8 mouse cellular contexts compared by ENCODE assay signal in the genomic region with DNA sequence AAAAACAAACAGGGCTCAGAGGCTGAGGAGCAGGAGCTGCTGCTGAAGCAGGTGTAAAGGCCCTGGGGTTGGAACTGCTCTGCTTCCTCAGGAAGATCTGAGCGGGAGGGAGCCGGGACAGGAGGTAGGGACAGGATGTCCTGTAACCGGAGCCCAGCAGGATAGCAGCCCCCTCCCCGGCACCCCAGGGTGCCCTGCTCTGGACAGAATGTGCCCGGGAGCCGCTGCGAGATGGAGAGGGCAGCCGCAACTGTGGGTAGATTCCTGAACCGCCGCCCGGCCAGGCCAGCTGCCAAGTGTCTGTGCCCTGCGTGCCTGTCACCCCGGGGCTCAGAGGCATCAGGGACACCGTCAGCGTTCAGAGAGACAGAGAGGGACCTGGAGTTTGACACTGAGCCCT. TPM values are rescaled to one million over a fixed set of nuclear protein-coding genes. Genes with fewer than 3 reads are reported as not detected.
DNase-seq lines count a peak whose midpoint lies in the region; ATAC-seq and TF ChIP-seq lines count a peak whose summit lies in the region.

No protein-coding gene starts in this region.

- DNase-seq in layer of hippocampus, adult 11-12 months (ENCODE audit: low spot score), result peak; percentile 74
- DNase-seq in layer of hippocampus, adult 9-10 months (ENCODE audit: low spot score), result no peak
- peak; percentile 93 for DNase-seq in gastrocnemius, postnatal 25 days
- peak; percentile 75 for DNase-seq in layer of hippocampus, adult 9-11 months
- DNase-seq in midbrain, embryonic 14.5 days, result no peak
- DNase-seq in right cerebral cortex, postnatal 14 days, result no peak

- H3K4me3 ChIP-seq in bone marrow, adult 2 months (replicated peaks; ENCODE audit: control insufficient read depth, low read depth, low read length), result no peak overlapping the region
- H3K4me3 ChIP-seq in stomach, embryonic 16.5 days (replicated peaks; ENCODE audit: low read length), result no peak overlapping the region
- no peak overlapping the region for H3K4me3 ChIP-seq in midbrain, embryonic 14.5 days (replicated peaks; ENCODE audit: low read depth, low read length)

- H3K4me2 ChIP-seq in stomach, embryonic 16.5 days (ENCODE audit: low read depth, low read length), result no peak overlapping the region
- no peak overlapping the region for H3K4me2 ChIP-seq in midbrain, embryonic 14.5 days (ENCODE audit: low read length)

- WGBS in bone marrow, adult 2 months, result 37% methylated on average over 15 of the region's 15 CpGs
- WGBS in stomach, embryonic 16.5 days, result 42% methylated on average over 15 of the region's 15 CpGs
- 49% methylated on average over 15 of the region's 15 CpGs for WGBS in midbrain, embryonic 14.5 days

- no peak for ATAC-seq in stomach, embryonic 16.5 days (ENCODE audit: insufficient read depth, low FRiP score)
- ATAC-seq in midbrain, embryonic 14.5 days (ENCODE audit: low FRiP score, low TSS enrichment), result no peak

- H3K4me1 ChIP-seq in bone marrow, adult 2 months (ENCODE audit: control insufficient read depth, insufficient read depth, low read length), result peaks cover under 1% of the 10 kb centered on the region
- peaks cover 7% of the 10 kb centered on the region for H3K4me1 ChIP-seq in stomach, embryonic 16.5 days (ENCODE audit: control insufficient read depth, insufficient read depth, low read length)
- H3K4me1 ChIP-seq in midbrain, embryonic 14.5 days (ENCODE audit: control insufficient read depth, insufficient read depth, low read length), result 0 out of 2 replicates have a peak, but pooled peaks cover under 1% of the 10 kb centered on the region

- no peaks in the 10 kb centered on the region for H3K9me3 ChIP-seq in stomach, embryonic 16.5 days (replicated peaks; ENCODE audit: control insufficient read depth, low read length)
- H3K9me3 ChIP-seq in midbrain, embryonic 14.5 days (ENCODE audit: control insufficient read depth, low read length), result no peaks in the 10 kb centered on the region

- no peak for TF ChIP-seq POLR2A in bone marrow, adult 2 months (IDR thresholded peaks at IDR 0.05; ENCODE audit: borderline replicate concordance, control insufficient read depth, low read depth, low read length)

- peak overlapping the region; percentile 53 for H3K27ac ChIP-seq in bone marrow, adult 2 months (ENCODE audit: control insufficient read depth, insufficient read depth, low read depth, low read length, poor library complexity)
- no peak overlapping the region for H3K27ac ChIP-seq in stomach, embryonic 16.5 days (ENCODE audit: low read length)
- H3K27ac ChIP-seq in midbrain, embryonic 14.5 days (replicated peaks; ENCODE audit: low read depth, low read length), result no peak overlapping the region

- 0 out of 2 replicates have a peak overlapping the region, but pooled peaks have one; percentile 10 for H3K9ac ChIP-seq in stomach, embryonic 16.5 days (ENCODE audit: low read length)
- H3K9ac ChIP-seq in midbrain, embryonic 14.5 days (replicated peaks; ENCODE audit: low read length), result no peak overlapping the region

- H3K36me3 ChIP-seq in stomach, embryonic 16.5 days (ENCODE audit: control insufficient read depth, insufficient read depth, low read length), result 0 out of 2 replicates have a peak, but pooled peaks cover 4% of the 10 kb centered on the region
- H3K36me3 ChIP-seq in midbrain, embryonic 14.5 days (ENCODE audit: control insufficient read depth, insufficient read depth, low read length), result 0 out of 2 replicates have a peak, but pooled peaks cover 2% of the 10 kb centered on the region

- TF ChIP-seq CTCF in bone marrow, adult 2 months (IDR thresholded peaks at IDR 0.05; ENCODE audit: control insufficient read depth, insufficient read depth, low read length), result no peak

- H3K27me3 ChIP-seq in stomach, embryonic 16.5 days (ENCODE audit: control insufficient read depth, insufficient read depth, low read length), result no peaks in the 10 kb centered on the region
- no peaks in the 10 kb centered on the region for H3K27me3 ChIP-seq in midbrain, embryonic 14.5 days (ENCODE audit: control insufficient read depth, insufficient read depth, low read length)

RNA-seq across cellular contexts. Expression of gene Arrdc2, which starts 6.0 kb away (rescaled TPM):
- polyA plus RNA-seq in bone marrow, adult 2 months (2011; ENCODE audit: insufficient read depth, insufficient read length, low replicate concordance, missing spikeins), result 19.1 and 44.8 TPM in 2 replicates
- 10 to 100 TPM; 21.7 to 39.3 TPM for total RNA-seq in gastrocnemius, postnatal 25 days (2021)
- polyA plus RNA-seq in stomach, embryonic 16.5 days (2015; fragmentation: Nextera tagmentation; extraction: Ambion mirVana), result 6.0 and 7.1 TPM in 2 replicates
- polyA plus RNA-seq in midbrain, embryonic 14.5 days (2014; fragmentation: Nextera tagmentation; extraction: Ambion mirVana), result 7.1 and 7.5 TPM in 2 replicates

RNA-seq across cellular contexts. Expression of gene Il12rb1, which starts 25.3 kb away (rescaled TPM):
- 0.36 and 1.9 TPM in 2 replicates for polyA plus RNA-seq in bone marrow, adult 2 months (2011; ENCODE audit: insufficient read depth, insufficient read length, low replicate concordance, missing spikeins)
- total RNA-seq in gastrocnemius, postnatal 25 days (2021), result not detected
- 0.23 TPM in 1 of 2 replicates, not detected in the other for polyA plus RNA-seq in stomach, embryonic 16.5 days (2015; fragmentation: Nextera tagmentation; extraction: Ambion mirVana)
- polyA plus RNA-seq in midbrain, embryonic 14.5 days (2014; fragmentation: Nextera tagmentation; extraction: Ambion mirVana), result 0.45 TPM in 1 of 2 replicates, not detected in the other

RNA-seq across cellular contexts. Expression of gene Mast3, which starts 28.7 kb away (rescaled TPM):
- 20.5 and 70.7 TPM in 2 replicates for polyA plus RNA-seq in bone marrow, adult 2 months (2011; ENCODE audit: insufficient read depth, insufficient read length, low replicate concordance, missing spikeins)
- total RNA-seq in gastrocnemius, postnatal 25 days (2021), result 1 to 10 TPM; 2.4 to 3.4 TPM
- 10.0 and 10.5 TPM in 2 replicates for polyA plus RNA-seq in stomach, embryonic 16.5 days (2015; fragmentation: Nextera tagmentation; extraction: Ambion mirVana)
- 22.7 and 24.3 TPM in 2 replicates for polyA plus RNA-seq in midbrain, embryonic 14.5 days (2014; fragmentation: Nextera tagmentation; extraction: Ambion mirVana)

RNA-seq across cellular contexts. Expression of gene Kcnn1, which starts 29.5 kb away (rescaled TPM):
- not detected in 2 replicates for polyA plus RNA-seq in bone marrow, adult 2 months (2011; ENCODE audit: insufficient read depth, insufficient read length, low replicate concordance, missing spikeins)
- 10 to 100 TPM; 11.8 to 14.4 TPM for total RNA-seq in gastrocnemius, postnatal 25 days (2021)
- 1.4 TPM in 2 replicates for polyA plus RNA-seq in stomach, embryonic 16.5 days (2015; fragmentation: Nextera tagmentation; extraction: Ambion mirVana)
- polyA plus RNA-seq in midbrain, embryonic 14.5 days (2014; fragmentation: Nextera tagmentation; extraction: Ambion mirVana), result 13.3 and 16.0 TPM in 2 replicates

RNA-seq across cellular contexts. Expression of gene Ccdc124, which starts 40.2 kb away (rescaled TPM):
- 27.6 and 41.7 TPM in 2 replicates for polyA plus RNA-seq in bone marrow, adult 2 months (2011; ENCODE audit: insufficient read depth, insufficient read length, low replicate concordance, missing spikeins)
- 10 to 100 TPM; 58.3 to 58.8 TPM for total RNA-seq in gastrocnemius, postnatal 25 days (2021)
- 85.6 and 89.6 TPM in 2 replicates for polyA plus RNA-seq in stomach, embryonic 16.5 days (2015; fragmentation: Nextera tagmentation; extraction: Ambion mirVana)
- 149 and 178 TPM in 2 replicates for polyA plus RNA-seq in midbrain, embryonic 14.5 days (2014; fragmentation: Nextera tagmentation; extraction: Ambion mirVana)

Comparison
In these comparisons a context has a peak if more than half of its experiments do, and no peak if none do; other contexts are left out.
1. DNase-seq: peak in layer of hippocampus, adult 11-12 months (single experiment), gastrocnemius, postnatal 25 days (single experiment) and layer of hippocampus, adult 9-11 months (single experiment); none in layer of hippocampus, adult 9-10 months (single experiment), midbrain, embryonic 14.5 days (single experiment) and right cerebral cortex, postnatal 14 days (single experiment).